Mouse (Mus musculus) cerebellum, postnatal 4 days (tissue): ENCODE measurements around the gene Blcap.

Experiments
- DNase-seq, 2 experiments: peaks; one replicate each; pipeline ENCODE4 v3.0.0; 2022; ENCODE audit warnings: low spot score in 2 of 2, mixed read lengths in 1 of 2

Blcap gene

DNA sequence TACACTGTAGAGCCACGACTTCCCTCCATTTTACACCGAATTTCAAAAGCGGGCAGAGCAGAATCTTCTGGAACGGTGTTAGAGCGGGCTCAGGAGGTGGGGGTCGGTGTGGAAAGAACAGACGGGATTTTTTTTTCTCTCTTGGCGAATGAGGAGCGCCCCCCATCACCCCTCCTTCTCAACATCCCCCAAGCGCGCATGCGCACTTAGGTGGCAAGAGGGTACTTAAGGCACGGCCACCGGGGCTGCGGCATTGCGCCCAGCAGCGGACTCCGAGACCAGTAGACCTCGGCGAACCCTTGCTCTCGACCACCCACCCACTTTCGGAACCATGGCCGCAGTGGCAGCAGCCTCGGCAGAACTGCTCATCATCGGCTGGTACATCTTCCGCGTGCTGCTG is 11.2 kb downstream of the Blcap start, which contains the start of gene Nnat:
Gene Nnat, plus strand, starts transcription at position 221 of the 400 bp plus-strand sequence.
- DNase-seq: peak; percentile 73 to 86

DNA sequence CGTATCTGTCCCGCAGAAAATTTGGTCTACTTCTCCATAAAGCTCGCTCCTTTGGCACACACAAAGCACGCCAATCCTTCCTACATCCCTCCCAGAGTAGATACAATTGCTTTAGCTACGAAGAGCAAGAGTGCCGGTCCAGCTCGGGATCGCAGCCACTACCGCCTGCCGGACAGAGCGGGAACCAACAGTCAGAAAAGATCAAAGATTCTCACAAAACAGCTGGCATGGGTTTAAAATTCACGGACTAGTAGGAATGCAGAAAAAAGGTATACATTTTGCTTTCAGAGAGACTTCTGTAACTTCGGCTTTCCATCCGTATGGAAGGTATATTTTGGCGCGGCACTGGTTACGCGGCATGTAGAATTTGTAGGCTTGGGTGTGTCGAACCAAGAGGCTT is 11.6 kb downstream of the Blcap start:
- no peak for DNase-seq

DNA sequence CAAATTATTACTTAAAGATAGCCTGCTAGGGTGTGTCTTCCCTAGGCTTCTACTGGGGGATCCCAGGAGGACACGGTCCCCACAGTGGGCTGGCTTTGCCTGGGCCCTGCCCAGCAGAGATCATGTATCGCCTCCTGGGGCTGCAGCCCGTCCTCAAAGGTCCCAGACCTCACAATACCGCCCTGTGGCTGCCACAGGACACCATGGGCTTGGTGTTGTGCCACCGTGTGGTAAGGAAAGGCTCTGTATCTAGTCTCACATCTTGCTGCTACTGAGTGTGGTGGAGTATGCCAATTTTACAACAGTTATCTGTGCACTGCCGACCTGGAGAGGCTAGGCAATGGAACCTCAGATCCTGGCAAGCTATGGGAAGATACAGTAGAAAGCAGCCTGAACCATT is 12.6 kb downstream of the Blcap start:
- no peak for DNase-seq

- no peak for DNase-seq
Observed at GRCm38 (mm10) chr2:157558051-157558450, 13.0 kb downstream of the Blcap start.

- no peak for DNase-seq
Observed at GRCm38 (mm10) chr2:157556074-157556698, 14.9 kb downstream of the Blcap start.

DNA sequence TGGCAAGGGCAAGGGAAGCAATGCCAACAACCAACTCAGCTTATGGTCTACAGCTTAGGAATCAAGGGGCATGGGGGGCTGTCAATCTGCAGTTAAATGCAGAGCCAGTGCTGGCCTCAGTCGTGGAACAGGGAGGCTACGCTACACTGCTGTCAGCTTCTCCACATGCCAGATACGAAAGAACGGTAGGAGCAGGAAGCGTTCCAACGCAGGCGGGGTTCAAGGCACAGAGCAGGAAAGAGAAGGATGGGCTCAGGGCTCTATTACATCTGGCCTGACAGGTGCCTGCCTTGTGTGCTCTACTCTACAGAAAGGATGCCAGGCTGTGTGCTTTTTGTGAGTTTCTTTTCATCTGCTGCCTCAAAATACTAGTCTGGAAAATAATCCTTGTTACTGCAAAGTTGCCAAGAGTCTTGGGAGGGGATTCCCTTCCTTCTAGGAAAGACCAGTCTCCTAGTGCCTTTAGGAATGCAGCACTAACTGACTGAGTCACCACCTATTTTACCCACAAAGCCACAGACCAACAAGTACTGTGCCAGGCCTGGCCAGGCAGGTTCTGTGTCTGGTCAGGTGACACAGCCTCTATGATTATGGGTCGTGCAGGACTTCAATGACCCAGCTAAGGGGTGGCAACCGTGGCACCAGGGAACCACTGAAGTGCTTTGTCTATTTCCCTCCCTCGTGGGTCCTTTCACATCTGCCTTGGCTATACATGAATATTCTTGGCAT is 18.8 kb downstream of the Blcap start:
- no peak for DNase-seq

- no peak for DNase-seq
Observed at GRCm38 (mm10) chr2:157550292-157550691, 20.8 kb downstream of the Blcap start.

DNA sequence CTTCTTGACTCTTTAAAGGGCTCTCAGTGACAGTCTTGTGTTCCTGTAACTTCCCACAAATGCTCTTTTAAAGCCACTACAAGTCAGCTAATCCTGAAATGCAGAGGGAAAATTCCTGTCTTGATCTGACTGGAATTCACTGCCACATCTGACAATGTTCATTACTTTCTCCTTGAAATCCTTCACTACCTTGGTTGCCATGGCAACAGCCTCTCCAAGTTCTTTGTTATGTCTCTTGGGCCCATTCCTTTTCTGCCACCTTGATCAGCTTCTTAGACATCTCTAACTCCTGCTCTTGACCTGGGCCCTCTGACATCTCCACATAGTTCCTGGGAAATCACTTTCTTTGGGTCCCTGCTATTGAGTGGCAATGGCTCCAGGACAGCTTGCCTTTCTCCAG is 24.4 kb downstream of the Blcap start:
- no peak for DNase-seq

GRCm38 (mm10) chr2:157544333-157544888 is 26.7 kb downstream of the Blcap start:
- DNase-seq: no peak

DNA sequence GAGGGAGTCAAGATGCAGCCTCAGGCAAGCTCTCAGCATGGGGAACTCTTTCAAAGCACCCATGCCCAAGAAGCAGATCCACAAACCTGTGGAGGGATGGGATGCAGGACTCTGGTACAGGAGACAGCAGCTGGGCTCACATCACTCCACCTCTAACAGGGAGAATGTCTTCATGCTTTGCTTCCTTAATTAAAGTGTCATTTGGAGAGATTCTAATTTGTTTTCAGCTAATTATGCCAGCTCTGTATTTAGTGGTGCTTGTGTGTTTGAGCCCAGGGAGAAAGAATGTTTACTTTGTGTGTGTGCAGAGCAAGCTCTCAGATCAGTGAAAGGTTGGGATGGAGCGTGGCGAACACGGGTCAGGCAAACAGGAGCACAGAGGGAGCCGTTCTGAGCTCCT is 28.7 kb downstream of the Blcap start:
- no peak for DNase-seq

DNA sequence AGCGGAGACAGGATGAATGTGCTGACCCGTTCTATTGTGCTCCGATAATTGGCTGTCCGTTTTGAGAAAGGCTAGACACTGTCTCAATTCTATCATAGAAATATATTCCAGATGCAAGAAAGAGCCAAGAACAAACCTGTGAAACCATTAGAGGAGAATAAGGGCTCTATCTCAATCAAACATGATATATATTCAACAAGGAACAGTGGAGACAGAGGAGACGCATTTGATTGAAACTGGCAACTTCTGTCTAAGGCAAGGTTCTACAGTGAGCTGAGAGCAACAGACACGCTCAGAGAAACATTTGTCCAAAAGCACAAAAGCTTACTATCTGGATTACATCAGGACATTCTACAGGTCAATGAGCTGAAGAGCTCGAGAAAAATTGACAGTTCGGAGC is 29.4 kb downstream of the Blcap start:
- no peak for DNase-seq

DNA sequence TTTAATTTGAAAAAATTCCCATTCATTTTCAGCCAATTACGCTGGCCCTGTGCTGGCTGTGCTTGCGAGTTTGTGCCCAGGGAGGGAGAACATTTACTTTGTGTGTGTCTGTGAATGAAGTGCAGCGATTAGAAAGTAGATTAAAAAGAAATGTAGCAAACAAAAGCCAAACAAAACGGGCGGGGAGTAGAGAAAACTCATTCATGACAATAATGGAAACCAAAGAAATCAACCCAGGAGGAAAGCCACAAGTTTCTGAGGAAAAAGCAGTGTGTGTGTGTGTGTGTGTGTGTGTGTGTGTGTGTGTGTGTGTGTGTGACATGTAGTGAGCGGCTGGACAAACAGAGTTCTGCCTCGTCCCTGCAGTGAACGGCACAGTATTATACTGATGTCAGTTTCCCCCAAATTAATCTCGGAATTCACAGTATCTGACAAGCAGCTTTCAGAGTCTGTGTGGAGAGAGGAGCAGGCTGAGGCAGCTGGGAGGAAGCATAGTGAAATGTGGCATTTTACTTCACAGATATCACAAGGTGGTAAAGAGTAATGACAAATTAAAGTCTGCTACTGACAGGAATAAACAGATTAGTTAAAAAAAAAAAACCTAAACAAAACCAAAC is 30.0 kb downstream of the Blcap start:
- DNase-seq: no peak

GRCm38 (mm10) chr2:157540073-157540952 is 30.8 kb downstream of the Blcap start:
- no peak for DNase-seq

- DNase-seq: no peak
Observed at GRCm38 (mm10) chr2:157537118-157537517, 34.0 kb downstream of the Blcap start.

GRCm38 (mm10) chr2:157536476-157537081 is 34.5 kb downstream of the Blcap start:
- no peak for DNase-seq

DNA sequence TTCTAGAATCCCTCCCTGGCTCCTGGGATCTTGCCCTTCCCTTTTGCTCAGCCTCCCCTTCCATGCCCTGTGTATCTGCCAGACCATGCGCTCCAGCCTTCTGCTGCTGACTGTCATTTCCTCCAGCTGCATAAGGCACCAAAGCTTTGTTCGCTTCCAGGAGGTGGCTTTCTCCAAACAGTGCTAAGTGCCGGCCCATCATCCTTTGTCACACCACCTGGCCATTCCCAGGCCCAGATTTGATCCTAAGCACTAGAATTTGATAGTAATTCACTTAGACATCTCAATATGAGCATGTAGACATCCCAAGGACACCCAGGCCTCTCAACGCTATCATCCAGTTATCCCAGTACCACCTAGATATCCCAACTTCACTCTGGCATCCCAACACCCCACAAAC is 36.9 kb downstream of the Blcap start:
- no peak for DNase-seq

DNA sequence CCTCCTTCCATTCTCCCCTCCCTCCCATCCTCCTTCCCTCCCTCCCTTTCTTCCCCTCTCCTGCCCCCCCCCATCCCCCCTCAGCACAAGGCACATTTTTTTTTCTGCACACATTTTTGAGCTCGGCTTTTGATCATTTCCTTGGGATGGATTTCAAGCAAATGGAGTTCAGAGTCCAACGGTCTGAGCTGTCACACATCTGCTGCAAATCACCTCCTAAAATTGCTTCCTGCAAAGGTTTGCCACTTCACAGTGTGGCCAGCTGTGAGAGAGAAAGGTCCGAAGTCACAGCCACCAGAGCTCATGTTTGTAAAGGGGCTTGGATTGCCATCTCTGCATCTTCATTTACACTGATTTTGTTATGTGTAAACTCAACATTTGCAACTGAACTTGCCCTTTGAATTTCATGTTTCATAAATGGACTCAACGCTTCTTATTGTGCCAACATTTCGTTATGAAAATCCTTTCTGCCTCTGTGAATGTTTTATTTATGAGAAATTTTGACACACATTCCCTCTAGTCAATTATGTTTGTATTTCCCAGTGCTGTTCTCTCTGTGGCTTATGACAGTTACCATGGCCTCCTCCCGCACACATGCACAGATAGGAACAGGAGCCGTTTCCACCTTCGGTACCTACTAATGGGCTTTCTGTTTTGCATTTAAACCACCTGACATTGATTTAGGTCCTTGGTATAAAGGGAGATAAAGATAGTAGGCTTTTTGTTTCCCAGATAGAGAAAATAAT is 39.2 kb downstream of the Blcap start:
- no peak for DNase-seq

- DNase-seq: no peak
Observed at GRCm38 (mm10) chr2:157530056-157530955, 40.8 kb downstream of the Blcap start.

- no peak for DNase-seq
Observed at GRCm38 (mm10) chr2:157522556-157522955, 48.5 kb downstream of the Blcap start.

- DNase-seq: no peak
Observed at GRCm38 (mm10) chr2:157520496-157520895, 50.6 kb downstream of the Blcap start.
